Mouse (Mus musculus) CD8-positive naive resting alpha-beta T cell, adult 2 months (primary cell): ENCODE measurements around the gene Usp12.

ENCODE experiments used
- DNase-seq, 2 experiments: peaks; one replicate each; pipeline ENCODE4 v3.0.0; 2022; ENCODE audit warnings: low read depth in 2 of 2, low spot score in 2 of 2

Gene Usp12

DNA sequence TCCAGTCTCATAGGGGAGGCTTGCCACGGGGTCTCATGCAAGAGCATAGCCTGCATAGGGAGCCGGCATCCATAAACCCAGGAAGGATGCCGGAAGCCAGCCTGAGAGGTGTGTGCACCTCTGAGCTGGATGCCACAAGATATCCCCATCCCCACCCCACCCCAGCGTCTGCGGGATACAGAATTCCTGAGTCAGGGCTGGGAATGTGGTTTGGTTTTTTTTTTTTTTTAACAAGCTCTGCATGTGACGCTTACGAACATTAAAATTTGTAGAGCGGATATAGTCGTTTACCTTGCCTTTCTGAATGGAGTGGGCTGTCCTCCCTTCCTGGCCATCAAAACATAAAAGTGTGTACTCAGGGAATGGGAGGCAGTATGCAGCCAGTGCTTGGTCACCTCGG, 94.7 kb downstream of the Usp12 start:
- no peak for DNase-seq

DNA sequence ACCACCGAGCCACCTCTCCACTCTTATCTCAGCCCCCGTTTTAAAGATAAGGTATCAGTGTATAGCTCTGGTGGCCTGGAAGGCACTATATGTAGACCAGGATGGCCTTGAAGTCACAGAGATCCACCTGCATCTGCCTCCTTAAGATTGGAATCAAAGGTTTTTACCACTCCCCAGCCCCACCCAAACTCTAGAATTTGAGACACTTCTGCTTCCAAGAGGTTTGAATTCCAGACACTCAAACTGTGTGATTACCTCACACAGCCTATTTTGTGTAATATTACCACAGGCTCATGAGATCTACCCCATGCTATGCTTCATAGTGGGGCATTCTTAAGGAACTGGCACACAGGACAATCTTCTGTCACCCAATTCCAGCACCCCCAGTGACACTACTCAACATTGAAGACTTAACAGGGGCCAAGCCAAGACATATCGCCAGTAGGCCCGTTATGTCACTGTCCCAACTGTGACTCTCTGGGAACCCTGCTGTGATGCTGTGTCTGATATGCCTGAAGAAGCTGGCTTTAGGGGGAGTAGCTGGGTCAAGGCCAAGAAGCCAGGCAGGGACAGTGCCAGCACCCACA, 95.3 kb downstream of the Usp12 start:
- DNase-seq: no peak

DNA sequence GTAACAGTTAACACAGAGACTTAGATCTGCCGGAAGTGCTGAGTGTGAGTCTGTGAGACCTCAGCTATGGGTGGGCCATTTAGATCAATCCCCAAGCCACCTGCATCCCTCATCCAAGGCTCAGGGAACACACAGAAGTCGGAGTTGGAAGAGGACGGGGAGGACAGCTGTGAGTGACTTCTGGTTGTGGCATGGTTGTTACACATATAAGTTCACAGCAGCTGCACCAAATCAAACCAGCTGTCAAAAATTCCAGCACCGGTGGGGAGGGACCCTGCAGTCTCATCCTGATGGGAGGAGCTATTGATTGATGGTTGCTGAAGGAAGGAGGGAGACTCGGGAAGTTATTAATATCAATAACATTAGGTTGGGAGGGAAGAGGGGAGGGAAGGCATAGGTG, 99.3 kb downstream of the Usp12 start:
- no peak for DNase-seq

DNA sequence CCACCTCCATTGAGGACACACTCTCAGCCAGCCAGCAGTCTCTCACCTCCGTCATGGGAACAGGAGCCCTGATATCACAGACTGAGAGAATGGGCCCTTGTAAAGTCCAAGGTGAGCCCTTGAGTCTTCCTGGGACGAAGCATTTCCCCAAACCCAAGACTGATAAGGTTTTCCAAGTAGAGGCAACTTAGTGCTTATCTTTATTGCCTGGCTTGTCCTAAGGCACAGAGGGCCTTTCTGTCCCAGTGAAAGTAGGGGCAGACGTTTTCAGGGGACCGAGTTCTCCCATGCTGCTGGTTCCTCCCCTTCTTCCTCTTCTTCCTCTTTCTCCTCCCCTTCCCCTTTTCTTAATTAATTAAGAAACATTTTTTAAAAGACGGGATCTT, 101.8 kb downstream of the Usp12 start:
- DNase-seq: no peak

DNA sequence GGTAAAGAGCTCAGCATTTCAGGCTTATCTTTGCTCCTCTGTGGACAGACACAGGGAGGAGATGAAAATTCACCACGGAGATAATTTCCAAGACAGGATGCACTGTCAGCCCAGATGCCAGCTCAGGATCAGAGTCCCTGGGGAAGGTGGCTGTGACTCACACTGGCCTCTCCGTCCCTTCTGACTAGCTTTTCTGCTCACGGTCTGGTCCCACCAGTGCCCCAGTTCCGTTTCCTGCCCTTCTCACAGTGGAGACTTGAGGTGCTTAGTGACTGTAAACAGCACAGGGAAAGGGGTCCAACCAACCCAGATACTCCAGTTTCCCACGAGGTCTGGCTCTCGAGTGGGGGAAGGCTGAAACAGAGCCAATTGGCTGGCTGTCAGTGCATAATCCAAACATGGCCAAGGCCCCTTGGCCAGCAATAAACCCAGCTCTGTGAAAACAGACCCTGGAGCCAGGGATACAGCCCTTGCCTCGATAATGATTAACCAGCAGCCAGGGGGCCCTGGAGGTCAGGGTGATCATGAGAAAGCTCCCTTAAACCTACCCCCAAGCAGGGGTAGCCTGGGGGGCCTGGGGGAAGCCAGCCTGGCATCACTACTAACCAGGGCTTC, 102.3 kb downstream of the Usp12 start:
- no peak for DNase-seq

DNA sequence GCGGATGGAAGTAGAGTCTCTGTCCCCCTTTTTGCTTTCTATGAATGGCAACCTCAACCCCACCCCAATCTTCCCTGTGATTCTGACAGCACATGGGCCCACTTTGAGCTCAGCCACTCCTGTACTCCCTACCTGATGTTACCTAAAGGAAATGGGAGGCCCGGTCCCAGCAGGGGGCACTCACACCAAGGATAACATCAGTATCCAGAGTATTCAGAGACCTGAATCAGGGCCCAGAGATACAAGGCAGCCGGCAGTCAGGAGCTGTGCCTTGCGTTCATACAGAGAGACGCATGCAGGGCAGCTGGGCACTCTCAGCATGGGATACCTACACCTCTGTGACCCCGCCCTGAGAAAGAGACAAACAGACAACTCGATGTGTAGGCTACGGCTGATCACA, 103.1 kb downstream of the Usp12 start:
- no peak for DNase-seq

DNA sequence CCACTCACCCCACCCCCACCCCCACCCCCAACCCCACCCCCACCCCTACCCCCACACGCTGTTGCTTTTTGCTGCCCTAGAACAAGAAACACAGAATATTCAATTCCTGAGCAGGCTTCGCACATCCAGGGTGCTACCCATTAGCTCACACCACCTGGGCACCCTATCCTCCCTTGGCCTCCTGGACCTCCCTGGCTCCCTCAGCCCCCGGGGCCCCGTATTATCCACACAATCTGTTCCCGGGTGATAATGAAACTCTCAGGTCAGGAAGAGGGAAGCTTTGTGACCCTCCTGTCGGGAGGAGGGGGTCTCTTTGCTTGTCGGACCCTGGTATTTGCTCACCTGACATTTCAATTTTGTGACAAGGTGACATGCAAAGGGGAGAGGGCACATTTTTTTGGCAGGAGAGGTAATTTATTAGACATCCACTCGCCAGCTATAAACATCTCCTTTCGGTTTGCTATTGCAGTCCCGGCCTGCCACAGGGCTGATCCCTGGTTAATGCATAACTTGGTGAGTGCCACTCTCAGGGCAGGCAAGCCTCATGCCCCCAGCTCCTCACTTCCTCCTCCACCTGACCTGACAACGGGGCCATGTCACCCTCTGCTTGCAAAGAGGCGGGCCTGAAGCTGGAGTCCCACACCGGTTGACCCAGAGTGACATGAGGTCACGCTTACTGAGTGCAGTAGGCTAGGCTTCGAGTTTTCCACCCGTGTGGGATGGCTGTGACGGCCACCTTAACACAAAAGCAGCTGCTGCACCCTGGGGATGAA, 107.1 kb downstream of the Usp12 start:
- no peak for DNase-seq

DNA sequence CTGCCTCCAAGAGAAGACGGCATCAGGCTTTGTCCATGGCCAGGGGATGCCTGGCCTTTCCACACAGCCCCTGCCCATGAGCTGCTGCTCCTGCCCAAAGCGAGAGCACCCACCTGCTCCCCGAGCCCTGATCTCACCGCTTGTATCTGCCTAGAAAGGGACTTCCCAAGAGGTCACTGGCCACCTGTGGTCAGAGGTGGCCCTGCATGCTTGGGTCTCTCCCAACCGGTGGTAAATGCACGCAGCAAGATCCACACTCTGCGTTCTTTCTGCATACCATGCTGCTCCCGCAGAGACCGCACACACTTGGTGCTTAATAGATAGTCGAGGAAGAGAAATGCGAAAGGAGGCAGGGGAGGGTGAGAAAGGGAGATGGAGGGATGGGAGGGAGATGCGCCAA, 107.9 kb downstream of the Usp12 start:
- no peak for DNase-seq
